Mouse (Mus musculus) macrophage (primary cell): ENCODE data around the gene Acsl1. TPM values are rescaled to one million over a fixed set of nuclear protein-coding genes. Genes with fewer than 3 reads are reported as not detected.

Source experiments
- H3K27ac ChIP-seq: fragments of 350-480 bp; formaldehyde crosslinking; 2 replicates; pipeline ENCODE4 v1.9.0; 2021
- H3K36me3 ChIP-seq: fragments of 350-480 bp; formaldehyde crosslinking; 2 replicates; pipeline ENCODE4 v1.9.0; 2021; ENCODE audit errors: inconsistent target
- H3K4me3 ChIP-seq: fragments of 350-480 bp; formaldehyde crosslinking; 2 replicates; pipeline ENCODE4 v1.9.0; 2021; ENCODE audit errors: inconsistent target
- H3K79me2 ChIP-seq: fragments of 350-480 bp; formaldehyde crosslinking; 2 replicates; pipeline ENCODE4 v1.9.0; 2021; ENCODE audit errors: inconsistent target
- WGBS: methylation state at CpG from one replicate; pipeline ENCODE4 v1.1.7; 2026; ENCODE audit warnings: inconsistent platforms; ENCODE audit not compliant: missing documents; 5-methylcytosine and 5-hydroxymethylcytosine counted together
- polyA plus RNA-seq: library from polyadenylated mRNA; stranded (reverse); fragments of 250-400 nt; gene quantifications from 3 replicates; pipeline ENCODE4 v1.2.4, GENCODE M21; 2018; ENCODE audit warnings: inconsistent platforms

The Acsl1 gene
- polyA plus RNA-seq, 1 experiment from 2014 or later, result 22.9 TPM

- peaks cover 18% of the 10 kb centered on the region for H3K79me2 ChIP-seq
- WGBS, result 19% methylated on average over 2 of the region's 2 CpGs
- no peak overlapping the region for H3K27ac ChIP-seq
- no peaks in the 10 kb centered on the region for H3K36me3 ChIP-seq
- H3K4me3 ChIP-seq, result no peak overlapping the region
These were observed 2.4 kb upstream of the Acsl1 start for GRCm38 (mm10) chr8:46468400-46468799.

GRCm38 (mm10) chr8:46469071-46469769, 1.6 kb upstream of the Acsl1 start:
- H3K36me3 ChIP-seq, result no peaks in the 10 kb centered on the region
- no peak overlapping the region for H3K27ac ChIP-seq
- no peak overlapping the region for H3K4me3 ChIP-seq
- 95% methylated on average over 8 of the region's 8 CpGs for WGBS
- H3K79me2 ChIP-seq, result peaks cover 26% of the 10 kb centered on the region

- Histone ChIP-seq H3K36me3 (no peaks in the 10 kb centered on the region), H3K4me3 (no peak overlapping the region), H3K79me2 (peaks cover 36% of the 10 kb centered on the region), H3K27ac (no peak overlapping the region)
- 26% methylated on average over 15 of the region's 15 CpGs for WGBS
These were observed 596 bp upstream of the Acsl1 start for GRCm38 (mm10) chr8:46470091-46470791.

GRCm38 (mm10) chr8:46471926-46472485, 1.2 kb downstream of the Acsl1 start:
- Histone ChIP-seq H3K79me2 (peaks cover 54% of the 10 kb centered on the region), H3K4me3 (peak overlapping the region; percentile 50), H3K36me3 (no peaks in the 10 kb centered on the region), H3K27ac (no peak overlapping the region)
- 13% methylated on average over 9 of the region's 9 CpGs for WGBS

GRCm38 (mm10) chr8:46474120-46474519, 3.3 kb downstream of the Acsl1 start:
- Histone ChIP-seq H3K79me2 (peaks cover 75% of the 10 kb centered on the region), H3K27ac (no peak overlapping the region), H3K36me3 (no peaks in the 10 kb centered on the region), H3K4me3 (no peak overlapping the region)
- WGBS, result 94% methylated on average over 3 of the region's 3 CpGs

- Histone ChIP-seq H3K27ac (no peak overlapping the region), H3K79me2 (peaks cover 80% of the 10 kb centered on the region), H3K4me3 (no peak overlapping the region), H3K36me3 (no peaks in the 10 kb centered on the region)
- WGBS, result 87% methylated on average over 6 of the region's 6 CpGs
These were observed 3.8 kb downstream of the Acsl1 start for GRCm38 (mm10) chr8:46474634-46475033.

- no peak overlapping the region for H3K4me3 ChIP-seq
- WGBS, result 96% methylated on average over 11 of the region's 11 CpGs
- H3K27ac ChIP-seq, result no peak overlapping the region
- peaks cover 88% of the 10 kb centered on the region for H3K79me2 ChIP-seq
- H3K36me3 ChIP-seq, result no peaks in the 10 kb centered on the region
These were observed 4.6 kb downstream of the Acsl1 start for GRCm38 (mm10) chr8:46475404-46475803.

- H3K4me3 ChIP-seq, result no peak overlapping the region
- H3K27ac ChIP-seq, result no peak overlapping the region
- H3K36me3 ChIP-seq, result no peaks in the 10 kb centered on the region
- H3K79me2 ChIP-seq, result peaks cover 93% of the 10 kb centered on the region
- WGBS, result 83% methylated on average over 3 of the region's 3 CpGs
These were observed 5.1 kb downstream of the Acsl1 start for GRCm38 (mm10) chr8:46475942-46476341.

GRCm38 (mm10) chr8:46477747-46478458, 7.1 kb downstream of the Acsl1 start:
- Histone ChIP-seq H3K36me3 (no peaks in the 10 kb centered on the region), H3K4me3 (no peak overlapping the region), H3K79me2 (peaks cover 90% of the 10 kb centered on the region), H3K27ac (no peak overlapping the region)
- 95% methylated on average over 9 of the region's 9 CpGs for WGBS

- H3K79me2 ChIP-seq, result peaks cover 90% of the 10 kb centered on the region
- 92% methylated on average over 10 of the region's 10 CpGs for WGBS
- no peaks in the 10 kb centered on the region for H3K36me3 ChIP-seq
- H3K27ac ChIP-seq, result no peak overlapping the region
- no peak overlapping the region for H3K4me3 ChIP-seq
These were observed 7.9 kb downstream of the Acsl1 start for GRCm38 (mm10) chr8:46478783-46479182.

GRCm38 (mm10) chr8:46479794-46480532, 9.1 kb downstream of the Acsl1 start:
- no peak overlapping the region for H3K27ac ChIP-seq
- H3K36me3 ChIP-seq, result no peaks in the 10 kb centered on the region
- WGBS, result 68% methylated on average over 7 of the region's 7 CpGs
- no peak overlapping the region for H3K4me3 ChIP-seq
- H3K79me2 ChIP-seq, result peaks cover 90% of the 10 kb centered on the region

GRCm38 (mm10) chr8:46480533-46480900, 9.7 kb downstream of the Acsl1 start:
- 57% methylated on average over 6 of the region's 6 CpGs for WGBS
- no peak overlapping the region for H3K27ac ChIP-seq
- H3K4me3 ChIP-seq, result no peak overlapping the region
- no peaks in the 10 kb centered on the region for H3K36me3 ChIP-seq
- peaks cover 90% of the 10 kb centered on the region for H3K79me2 ChIP-seq

GRCm38 (mm10) chr8:46482771-46483170, 11.9 kb downstream of the Acsl1 start:
- Histone ChIP-seq H3K27ac (no peak overlapping the region), H3K79me2 (peaks cover 89% of the 10 kb centered on the region), H3K36me3 (no peaks in the 10 kb centered on the region), H3K4me3 (no peak overlapping the region)
- WGBS, result 50% methylated on average over 4 of the region's 4 CpGs

- WGBS, result 81% methylated on average over 4 of the region's 4 CpGs
- H3K36me3 ChIP-seq, result no peaks in the 10 kb centered on the region
- H3K79me2 ChIP-seq, result peaks cover 89% of the 10 kb centered on the region
- H3K27ac ChIP-seq, result no peak overlapping the region
- no peak overlapping the region for H3K4me3 ChIP-seq
These were observed 12.4 kb downstream of the Acsl1 start for GRCm38 (mm10) chr8:46483247-46483646.
